Mouse (Mus musculus) forebrain, embryonic 15.5 days (tissue): ENCODE measurements around the gene Tmed8. TPM values are rescaled to one million over a fixed set of nuclear protein-coding genes. Genes with fewer than 3 reads are reported as not detected.

Experiments
- ATAC-seq: fragments of 200-750 bp; cut with Nextera tagmentation; replicated peaks from 2 replicates; pipeline ENCODE4 v1.8.0; 2017; ENCODE audit warnings: mild to moderate bottlenecking, moderate TSS enrichment, moderate library complexity
- H3K27ac ChIP-seq: fragments of 300-500 bp; sonication (generic); replicated peaks from 2 replicates; pipeline ENCODE4 v1.5.1; 2015; ENCODE audit warnings: mild to moderate bottlenecking, inconsistent platforms
- H3K27me3 ChIP-seq: fragments of 300-500 bp; sonication (generic); 2 replicates; pipeline ENCODE4 v1.6.1; 2015; ENCODE audit warnings: inconsistent platforms
- H3K36me3 ChIP-seq: fragments of 300-500 bp; sonication (generic); 2 replicates; pipeline ENCODE4 v1.6.1; 2015; ENCODE audit warnings: mild to moderate bottlenecking, inconsistent platforms
- H3K4me1 ChIP-seq: fragments of 300-500 bp; sonication (generic); 2 replicates; pipeline ENCODE4 v1.6.1; 2015; ENCODE audit warnings: inconsistent platforms
- H3K4me2 ChIP-seq: fragments of 300-500 bp; sonication (generic); replicated peaks from 2 replicates; pipeline ENCODE4 v1.6.1; 2015; ENCODE audit warnings: mild to moderate bottlenecking, inconsistent platforms
- H3K4me3 ChIP-seq: fragments of 300-500 bp; sonication (generic); 2 replicates; pipeline ENCODE4 v1.5.1; 2015; ENCODE audit warnings: mild to moderate bottlenecking, inconsistent platforms
- H3K9ac ChIP-seq: fragments of 300-500 bp; sonication (generic); replicated peaks from 2 replicates; pipeline ENCODE4 v1.6.1; 2015; ENCODE audit warnings: mild to moderate bottlenecking, inconsistent platforms
- H3K9me3 ChIP-seq: fragments of 300-500 bp; sonication (generic); 2 replicates; pipeline ENCODE4 v1.6.1; 2016; ENCODE audit warnings: inconsistent platforms
- WGBS: fragments of 180-500 bp; shearing (Covaris S2); methylation state at CpG from one replicate; pipeline ENCODE4 v1.1.7; 2015; ENCODE audit warnings: mixed read lengths; 5-methylcytosine and 5-hydroxymethylcytosine counted together
- polyA plus RNA-seq: library from polyadenylated mRNA; unstranded; fragments of >200 nt; fragmentation: Nextera tagmentation; extraction: Ambion mirVana; gene quantifications from 2 replicates; pipeline ENCODE4 v1.2.1, GENCODE M21; 2015

Tmed8 gene
- polyA plus RNA-seq, 1 experiment from 2014 or later = 3.6 TPM

- Histone ChIP-seq H3K36me3 (peaks cover 15% of the 10 kb centered on the region; the same call in 1 of the 2 replicates), H3K4me3 (no peak overlapping the region), H3K27me3 (no peaks in the 10 kb centered on the region), H3K9ac (no peak overlapping the region), H3K9me3 (no peaks in the 10 kb centered on the region), H3K4me2 (no peak overlapping the region), H3K4me1 (no peaks in the 10 kb centered on the region), H3K27ac (no peak overlapping the region)
- WGBS = 32% methylated on average over 2 of the region's 2 CpGs
- ATAC-seq = no peak; the same call in 1 of the 2 replicates
Observed at GRCm38 (mm10) chr12:87131181-87131580, 69.1 kb downstream of the Tmed8 start.

- 89% methylated on average over 4 of the region's 4 CpGs for whole genome bisulfite sequencing
- no peak overlapping the region for H3K27ac ChIP-seq
- no peaks in the 10 kb centered on the region for H3K9me3 ChIP-seq
- H3K4me1 ChIP-seq = no peaks in the 10 kb centered on the region
- no peak overlapping the region for H3K4me2 ChIP-seq
- no peak for ATAC-seq
- peaks cover 15% of the 10 kb centered on the region; the same call in 1 of the 2 replicates for H3K36me3 ChIP-seq
- H3K27me3 ChIP-seq = no peaks in the 10 kb centered on the region
- H3K4me3 ChIP-seq = no peak overlapping the region
- H3K9ac ChIP-seq = no peak overlapping the region
Observed at GRCm38 (mm10) chr12:87130224-87130623, 70.0 kb downstream of the Tmed8 start.

- Histone ChIP-seq H3K9ac (no peak overlapping the region), H3K4me1 (no peaks in the 10 kb centered on the region), H3K4me3 (no peak overlapping the region), H3K9me3 (no peaks in the 10 kb centered on the region), H3K27me3 (no peaks in the 10 kb centered on the region), H3K27ac (no peak overlapping the region), H3K4me2 (no peak overlapping the region), H3K36me3 (peaks cover 30% of the 10 kb centered on the region; the same call in 1 of the 2 replicates)
- 70% methylated on average over 4 of the region's 4 CpGs for WGBS
- ATAC-seq = no peak
Observed at GRCm38 (mm10) chr12:87127256-87127655, 73.0 kb downstream of the Tmed8 start.

GRCm38 (mm10) chr12:87121918-87122589 is 78.2 kb downstream of the Tmed8 start:
- WGBS = 96% methylated on average over 4 of the region's 4 CpGs

More at GRCm38 (mm10) chr12:87121918-87122589, 78.2 kb downstream of the Tmed8 start:
- H3K27ac ChIP-seq = no peak overlapping the region
- H3K9ac ChIP-seq = no peak overlapping the region
- H3K4me2 ChIP-seq = no peak overlapping the region
- ATAC-seq = no peak
- peaks cover 34% of the 10 kb centered on the region for H3K36me3 ChIP-seq
- no peaks in the 10 kb centered on the region for H3K27me3 ChIP-seq
- no peaks in the 10 kb centered on the region for H3K9me3 ChIP-seq
- H3K4me1 ChIP-seq = no peaks in the 10 kb centered on the region
- H3K4me3 ChIP-seq = no peak overlapping the region

Other genes with a start within 250 kb of the Tmed8 start
- gene Zdhhc22, start 210.0 kb downstream of the Tmed8 start, polyA plus RNA-seq = 6.6 and 7.1 TPM in 2 replicates
- gene Tmem63c, start 179.1 kb downstream of the Tmed8 start, polyA plus RNA-seq = 5.7 and 7.0 TPM in 2 replicates
- 1.8 and 2.0 TPM in 2 replicates for gene Ngb, start 97.9 kb downstream of the Tmed8 start, polyA plus RNA-seq
- gene Gstz1, start 53.3 kb downstream of the Tmed8 start, polyA plus RNA-seq = 25.5 and 26.8 TPM in 2 replicates
- gene Pomt2, start 52.5 kb downstream of the Tmed8 start, polyA plus RNA-seq = 12.5 and 12.8 TPM in 2 replicates
- 1.6 and 2.1 TPM in 2 replicates for gene Samd15, start 731 bp downstream of the Tmed8 start, polyA plus RNA-seq
- 0.92 and 1.2 TPM in 2 replicates for gene Noxred1, start 38.3 kb upstream of the Tmed8 start, polyA plus RNA-seq
- 72.3 and 77.1 TPM in 2 replicates for gene Vipas39, start 65.8 kb upstream of the Tmed8 start, polyA plus RNA-seq
- 216 and 226 TPM in 2 replicates for gene Ahsa1, start 66.0 kb upstream of the Tmed8 start, polyA plus RNA-seq
- gene Ism2, start 99.3 kb upstream of the Tmed8 start, polyA plus RNA-seq = 0.49 and 1.4 TPM in 2 replicates
- gene Sptlc2, start 187.9 kb upstream of the Tmed8 start, polyA plus RNA-seq = 60.8 and 68.3 TPM in 2 replicates
- gene Slirp, start 243.4 kb upstream of the Tmed8 start, polyA plus RNA-seq = 249 and 275 TPM in 2 replicates
- 51.3 and 52.1 TPM in 2 replicates for gene Alkbh1, start 243.6 kb upstream of the Tmed8 start, polyA plus RNA-seq